ENCODE assay signal across 8 mouse cellular contexts in the genomic region with DNA sequence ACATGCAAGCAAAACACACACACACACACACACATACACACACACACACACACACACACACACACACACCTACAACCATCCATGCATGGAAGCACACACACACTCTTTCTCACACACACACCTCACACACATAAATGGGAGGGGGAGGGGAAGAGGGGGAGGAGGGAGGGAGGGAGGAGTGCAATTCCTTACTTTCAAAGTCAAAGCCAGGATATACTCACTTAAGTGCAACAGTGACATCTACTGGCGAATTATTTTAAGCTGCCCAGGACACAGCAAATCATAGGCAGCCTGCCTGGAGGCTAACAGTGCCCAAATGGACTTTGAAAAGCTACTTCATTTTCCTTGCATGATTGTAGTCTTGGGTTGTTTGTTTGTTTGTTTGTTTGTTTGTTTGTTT.
DNase-seq lines count a peak whose midpoint lies in the region; ATAC-seq and TF ChIP-seq lines count a peak whose summit lies in the region.

No protein-coding gene starts in this region.

- no peak overlapping the region for H3K4me2 ChIP-seq in heart, embryonic 16.5 days (ENCODE audit: low read depth, low read length)
- no peak overlapping the region for H3K4me2 ChIP-seq in kidney, postnatal 0 days (ENCODE audit: low read length)
- no peak overlapping the region for H3K4me2 ChIP-seq in limb, embryonic 15.5 days

- peak; percentile 53; the same call in 1 of the 2 replicates for ATAC-seq in heart, embryonic 16.5 days (replicated peaks; ENCODE audit: extremely low read depth, insufficient read depth, low FRiP score)
- peak; percentile 76 for ATAC-seq in kidney, postnatal 0 days (replicated peaks; ENCODE audit: low FRiP score, low read depth)
- ATAC-seq in limb, embryonic 15.5 days (ENCODE audit: insufficient number of reproducible peaks, low FRiP score, low TSS enrichment, low read depth) = peak; percentile 63; the same call in 1 of the 2 replicates

- peaks cover 6% of the 10 kb centered on the region for H3K4me1 ChIP-seq in heart, embryonic 16.5 days (ENCODE audit: control insufficient read depth, insufficient read depth, low read length)
- no peaks in the 10 kb centered on the region for H3K4me1 ChIP-seq in kidney, postnatal 0 days (replicated peaks; ENCODE audit: insufficient read depth, low read length)
- peaks cover 3% of the 10 kb centered on the region; the same call in 1 of the 2 replicates for H3K4me1 ChIP-seq in limb, embryonic 15.5 days

- 8% methylated on average over 1 of the region's 1 CpGs for WGBS in heart, embryonic 16.5 days
- WGBS in kidney, postnatal 0 days = 0% methylated on average over 1 of the region's 1 CpGs
- WGBS in limb, embryonic 15.5 days = 0% methylated on average over 1 of the region's 1 CpGs

- no peaks in the 10 kb centered on the region for H3K27me3 ChIP-seq in heart, embryonic 16.5 days (ENCODE audit: control insufficient read depth, insufficient read depth, low read length)
- no peaks in the 10 kb centered on the region for H3K27me3 ChIP-seq in kidney, postnatal 0 days (ENCODE audit: insufficient read depth, low read length)
- H3K27me3 ChIP-seq in limb, embryonic 15.5 days = no peaks in the 10 kb centered on the region

- no peak overlapping the region for H3K27ac ChIP-seq in heart, embryonic 16.5 days (ENCODE audit: low read length)
- H3K27ac ChIP-seq in kidney, postnatal 0 days = no peak overlapping the region
- H3K27ac ChIP-seq in limb, embryonic 15.5 days = no peak overlapping the region

- peak; percentile 3 for DNase-seq in CD4-positive helper T cell, adult 2 months (ENCODE audit: low read depth, low spot score)
- peak; percentile 78 for DNase-seq in ZHBTc4 (ENCODE audit: low read depth, low spot score)
- DNase-seq in embryo, embryonic 11 days = peak; percentile 90
- peak; percentile 90 for DNase-seq in kidney, postnatal 0 days (ENCODE audit: low spot score)
- peak; percentile 40 for DNase-seq in neural tube, embryonic 10.5 days (ENCODE audit: extremely low spot score, low spot score)
- peak; percentile 46 for DNase-seq in yolk sac, embryonic 10.5 days (ENCODE audit: low spot score)

- no peak overlapping the region for H3K4me3 ChIP-seq in heart, embryonic 16.5 days (ENCODE audit: low read length)
- no peak overlapping the region for H3K4me3 ChIP-seq in kidney, postnatal 0 days (replicated peaks; ENCODE audit: low read depth, low read length)
- no peak overlapping the region for H3K4me3 ChIP-seq in limb, embryonic 15.5 days

- no peak overlapping the region for H3K9ac ChIP-seq in heart, embryonic 16.5 days (ENCODE audit: low read length)
- no peak overlapping the region for H3K9ac ChIP-seq in kidney, postnatal 0 days (ENCODE audit: low read depth, low read length)
- H3K9ac ChIP-seq in limb, embryonic 15.5 days = no peak overlapping the region

- peak; percentile 83 for TF ChIP-seq CTCF in kidney, postnatal 0 days (IDR thresholded peaks at IDR 0.05; ENCODE audit: low read depth)

- H3K9me3 ChIP-seq in heart, embryonic 16.5 days (replicated peaks; ENCODE audit: control insufficient read depth, low read length) = no peaks in the 10 kb centered on the region
- H3K9me3 ChIP-seq in kidney, postnatal 0 days (replicated peaks; ENCODE audit: low read length) = no peaks in the 10 kb centered on the region
- no peaks in the 10 kb centered on the region for H3K9me3 ChIP-seq in limb, embryonic 15.5 days

- H3K36me3 ChIP-seq in heart, embryonic 16.5 days (ENCODE audit: control insufficient read depth, insufficient read depth) = no peaks in the 10 kb centered on the region
- H3K36me3 ChIP-seq in kidney, postnatal 0 days (ENCODE audit: insufficient read depth, low read length) = no peaks in the 10 kb centered on the region
- no peaks in the 10 kb centered on the region for H3K36me3 ChIP-seq in limb, embryonic 15.5 days

Comparison
In these comparisons a context has a peak if more than half of its experiments do, and no peak if none do; other contexts are left out.
1. DNase-seq: peak in every context shown above with its lines; median percentile 90 in embryo, embryonic 11 days; 90 in kidney, postnatal 0 days; 78 in ZHBTc4; 46 in yolk sac, embryonic 10.5 days; 40 in neural tube, embryonic 10.5 days; 3 in CD4-positive helper T cell, adult 2 months.